Mouse (Mus musculus) thymus, postnatal 36 days (tissue): ENCODE results near the gene Tpsg1.

Source experiments
- DNase-seq, 2 experiments: peaks; one replicate each; pipeline ENCODE4 v3.0.0; 2022; ENCODE audit warnings: mixed read lengths in 2 of 2

Gene Tpsg1

DNA sequence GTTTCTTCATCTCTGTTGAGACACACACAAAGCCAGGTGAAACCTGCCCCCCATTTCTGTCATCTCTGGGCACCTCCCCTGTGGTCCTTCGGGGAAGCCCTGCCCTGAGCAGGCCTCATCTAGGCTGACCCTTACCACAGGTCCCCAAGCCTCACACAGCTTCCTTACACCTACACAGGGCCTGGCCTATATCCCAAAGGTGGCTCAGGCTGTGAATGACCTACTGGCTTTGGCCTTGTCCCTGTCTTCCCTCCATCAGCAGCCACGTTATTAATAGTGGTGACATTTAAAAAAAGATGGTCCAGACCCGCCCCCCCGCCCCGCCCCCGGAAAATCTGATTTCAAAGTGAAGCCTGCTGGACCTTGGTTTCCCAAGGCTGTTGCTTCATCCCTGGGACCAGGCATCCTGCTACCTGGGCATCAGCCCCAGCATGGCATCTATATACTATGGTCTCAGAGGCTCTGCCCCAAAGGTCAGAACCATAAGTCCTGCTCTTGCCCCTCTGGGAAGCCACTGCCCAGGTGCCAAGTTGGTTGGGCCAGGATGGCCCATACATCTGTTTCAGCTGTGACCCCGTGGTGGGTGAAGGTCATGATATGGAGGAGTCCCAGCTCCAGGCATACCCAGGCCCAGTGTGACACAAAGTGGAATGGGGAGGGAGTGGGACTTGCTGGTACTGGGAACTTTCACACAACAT is 39.4 kb downstream of the Tpsg1 start:
- DNase-seq = no peak

DNA sequence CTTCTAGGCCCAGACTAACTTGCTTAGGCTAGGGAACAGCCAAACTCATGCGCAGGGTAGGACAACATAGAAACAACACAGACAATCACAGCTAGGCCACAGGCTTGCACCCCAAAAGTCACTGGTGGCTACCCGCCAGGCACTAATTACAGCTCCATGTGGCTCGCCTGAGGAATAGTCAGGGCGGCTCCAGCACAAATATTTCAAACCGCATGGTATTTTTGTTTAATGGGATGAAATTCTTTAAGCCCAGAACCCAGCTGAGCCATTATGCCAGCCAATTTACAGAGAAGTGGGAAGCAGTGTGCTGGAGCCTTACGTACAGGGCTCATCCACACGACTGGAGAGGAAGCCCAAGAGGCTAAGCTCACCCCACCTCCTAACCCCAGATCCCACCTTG is 40.5 kb downstream of the Tpsg1 start:
- DNase-seq = no peak

DNA sequence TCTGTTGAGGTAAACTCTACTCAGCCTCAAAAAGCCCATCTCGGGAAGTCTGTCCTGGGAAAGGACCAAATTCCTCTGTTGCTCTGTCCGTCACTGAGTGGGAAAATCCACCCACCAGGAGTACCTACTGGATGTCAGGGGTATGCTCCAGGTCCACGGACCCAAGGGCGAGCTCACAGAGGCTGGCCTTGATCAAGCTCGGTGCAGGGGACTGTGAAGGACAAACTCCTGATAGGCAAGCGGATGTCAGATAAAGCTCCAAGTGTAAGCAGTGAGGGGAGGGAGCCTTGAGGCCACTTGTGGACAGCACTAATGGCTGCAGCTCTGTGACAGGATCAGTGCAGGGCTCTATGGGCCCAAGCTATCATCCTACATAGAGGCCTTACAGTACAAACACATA is 41.1 kb downstream of the Tpsg1 start:
- no peak for DNase-seq

DNA sequence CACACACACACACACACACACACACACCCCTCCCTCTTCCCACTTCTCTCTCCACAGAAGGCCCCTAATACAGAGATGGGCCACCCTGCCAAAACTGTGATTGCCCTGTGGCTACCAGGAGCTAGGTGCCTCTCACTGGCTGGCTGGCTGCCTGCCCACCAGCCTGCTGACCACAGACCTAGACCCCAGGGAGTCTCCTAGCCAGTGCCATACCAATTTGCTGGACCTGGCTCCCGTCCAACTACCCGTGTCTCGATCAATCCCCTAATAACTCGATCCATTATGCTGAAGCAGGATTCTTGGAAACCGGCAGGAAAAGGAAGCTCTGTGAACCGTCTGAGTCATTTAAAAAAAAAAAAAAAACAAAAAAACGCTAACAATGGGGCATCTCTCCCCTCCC is 41.7 kb downstream of the Tpsg1 start:
- DNase-seq = no peak

DNA sequence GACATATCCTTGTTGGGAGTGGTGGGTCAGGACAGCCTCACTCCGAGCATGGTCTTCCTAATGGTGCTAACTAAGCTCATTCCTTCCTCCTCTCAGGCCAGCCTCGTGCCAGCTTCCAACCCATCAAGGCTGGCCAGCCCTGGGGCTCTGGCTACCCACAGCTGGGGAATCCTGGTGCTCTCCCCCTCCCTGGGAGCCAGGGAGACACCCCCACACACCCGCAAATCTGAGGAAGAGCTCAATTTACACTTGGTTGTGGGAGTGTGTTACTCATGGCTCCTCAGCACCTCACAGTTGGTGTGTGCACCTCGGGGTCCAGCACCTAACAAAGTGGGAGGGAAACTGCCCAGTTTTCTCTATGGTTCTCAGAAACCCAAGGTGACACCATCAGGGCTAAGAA is 42.2 kb downstream of the Tpsg1 start:
- no peak for DNase-seq

DNA sequence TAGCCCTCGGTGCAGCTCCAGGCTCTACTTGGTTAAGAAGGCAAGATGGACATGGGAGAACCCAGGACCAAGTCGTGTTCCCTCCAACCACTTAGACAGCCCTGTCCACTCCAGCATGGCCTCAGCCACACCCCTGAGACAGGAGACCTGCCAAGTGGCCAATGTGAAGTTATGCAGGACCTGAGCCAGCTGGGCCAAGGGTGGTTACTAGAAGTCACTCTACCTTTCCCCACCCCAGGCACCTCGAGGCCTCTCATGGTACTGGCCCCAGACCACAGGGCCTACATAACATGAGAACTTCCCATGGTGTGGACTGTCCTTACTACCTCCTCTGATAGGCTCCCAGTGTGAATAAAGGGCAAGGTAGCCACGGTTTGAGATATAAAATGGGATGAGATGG is 45.1 kb downstream of the Tpsg1 start:
- no peak for DNase-seq

DNA sequence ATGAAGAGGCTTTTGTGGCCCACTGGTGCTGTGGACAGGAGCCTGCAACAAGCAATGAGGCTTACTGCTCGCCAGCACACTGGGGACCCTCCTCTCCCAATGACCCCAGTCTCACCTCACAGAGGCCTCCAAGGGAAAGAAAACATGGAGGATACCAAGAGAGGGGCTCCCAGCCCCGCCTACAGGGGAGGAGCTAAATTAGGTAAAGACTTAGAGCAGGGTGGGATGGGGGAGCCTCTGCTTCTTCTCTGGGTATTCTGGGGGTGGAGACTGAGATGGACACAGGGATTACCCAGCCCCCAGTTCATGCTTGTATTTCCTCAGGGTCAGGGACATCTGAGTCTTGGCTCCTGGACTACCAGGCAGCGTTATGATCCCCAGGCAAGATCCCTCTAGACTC is 45.8 kb downstream of the Tpsg1 start:
- no peak for DNase-seq

DNA sequence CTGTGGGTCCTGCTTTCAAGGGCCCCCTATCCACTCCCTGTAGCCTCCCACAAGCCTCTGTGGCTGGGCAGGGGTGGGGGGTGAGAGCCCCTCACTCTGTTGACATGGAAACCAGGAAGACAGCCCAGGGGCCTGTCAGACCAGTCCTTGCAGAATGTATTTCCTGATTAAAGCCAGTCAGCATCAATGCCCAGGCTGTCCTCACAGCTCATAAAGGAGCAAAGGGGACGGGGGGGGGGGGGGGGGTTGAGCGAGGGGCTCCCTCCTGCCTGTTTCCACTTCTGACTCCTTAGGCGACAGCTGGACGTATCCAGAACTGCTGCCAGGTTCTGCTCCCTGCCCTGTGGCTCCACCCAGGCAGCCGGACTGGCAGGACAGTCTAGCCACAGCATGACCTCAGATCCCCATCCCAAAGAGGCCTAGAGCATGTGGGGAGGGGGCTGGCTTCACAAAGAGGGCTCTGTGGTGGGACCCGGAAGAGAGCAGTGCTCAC is 46.4 kb downstream of the Tpsg1 start:
- no peak for DNase-seq

DNA sequence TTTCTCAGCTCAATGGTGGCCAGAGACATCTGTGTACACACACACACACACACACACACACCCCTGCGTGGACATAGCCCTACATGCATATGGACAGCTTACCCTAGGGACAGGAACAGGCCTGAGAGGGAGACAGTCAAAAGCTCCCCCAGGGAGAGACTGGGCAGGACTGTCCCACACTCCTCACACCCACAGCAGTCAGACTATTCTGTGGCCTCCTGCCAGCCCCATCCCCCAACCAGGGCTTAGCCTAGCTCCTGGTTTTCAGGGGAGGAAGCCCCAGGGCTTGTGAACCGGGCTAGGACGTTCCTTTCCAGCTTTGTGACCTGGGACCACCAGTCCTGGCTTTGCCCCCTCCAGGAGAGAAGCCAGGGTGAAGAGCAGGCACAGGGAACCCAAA is 47.1 kb downstream of the Tpsg1 start:
- DNase-seq = no peak

DNA sequence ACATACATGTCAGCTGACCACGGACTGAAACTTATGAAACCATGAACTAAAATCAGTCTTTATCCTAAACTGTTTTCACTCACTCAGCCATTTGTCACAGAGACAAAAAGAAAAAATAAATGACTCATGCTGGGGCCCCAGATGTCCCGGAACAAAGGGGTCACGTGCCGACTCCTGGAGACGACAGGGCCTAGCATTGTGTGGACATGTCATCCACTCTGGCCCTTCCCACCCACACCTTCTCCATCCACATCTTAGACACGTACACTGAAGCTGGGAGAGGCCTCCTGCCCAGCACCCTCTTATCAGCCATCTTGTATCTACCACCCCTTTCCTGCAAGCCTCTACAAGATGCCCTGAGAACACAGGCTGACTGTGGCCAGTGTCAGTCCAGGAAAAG is 48.9 kb downstream of the Tpsg1 start:
- no peak for DNase-seq

DNA sequence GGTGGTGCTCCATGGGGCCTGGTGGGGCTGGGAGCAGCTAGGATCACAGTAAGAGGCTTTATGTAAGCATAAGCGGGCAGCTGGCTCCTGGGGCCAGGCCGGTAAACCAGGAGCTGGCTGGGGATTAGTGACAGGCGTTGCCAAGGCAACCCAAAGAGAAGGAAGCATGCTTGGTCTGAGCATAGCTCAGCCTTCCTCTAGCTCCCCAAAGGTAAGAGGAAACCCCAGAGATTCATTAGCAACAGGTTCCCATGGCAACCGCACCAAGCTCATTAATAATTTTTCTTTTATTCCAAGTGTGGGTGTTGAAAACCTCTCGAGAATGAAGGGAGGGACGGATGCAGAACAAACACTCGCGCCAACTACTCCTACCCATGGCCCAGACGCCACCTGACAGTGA is 49.9 kb downstream of the Tpsg1 start:
- no peak for DNase-seq

DNA sequence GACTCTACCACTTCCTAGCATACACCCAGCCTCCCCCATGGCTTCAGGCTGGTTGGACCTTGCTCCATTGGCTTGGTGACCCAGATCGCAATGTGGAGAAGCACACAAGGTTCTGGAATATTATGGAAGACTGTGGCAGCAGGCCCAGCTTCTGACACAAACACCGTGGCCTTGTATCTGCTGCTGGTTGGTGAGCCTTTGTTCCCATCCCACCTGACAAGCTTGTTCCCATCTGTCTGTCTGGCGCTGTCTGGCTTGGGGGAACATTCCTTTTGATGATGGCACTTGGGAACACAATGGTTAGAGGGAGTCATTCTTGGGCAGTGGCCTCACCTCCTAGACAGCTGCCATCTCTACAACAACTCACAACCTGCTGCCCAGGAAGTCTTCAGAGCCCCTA is 51.9 kb downstream of the Tpsg1 start:
- no peak for DNase-seq
